Mouse (Mus musculus) duodenum, adult 2 months (tissue): Measurements from ENCODE around the gene Olfr347. TPM values are rescaled to one million over a fixed set of nuclear protein-coding genes. Genes with fewer than 3 reads are reported as not detected.

Source experiments
- polyA plus RNA-seq: library from polyadenylated mRNA; depleted of rRNA; stranded (reverse); fragments of >200 nt; gene quantifications from 2 replicates; pipeline ENCODE4 v1.2.3, GENCODE M21; 2012; ENCODE audit warnings: low replicate concordance; rRNA removed

The Olfr347 gene
- not detected in 2 replicates for polyA plus RNA-seq

DNA sequence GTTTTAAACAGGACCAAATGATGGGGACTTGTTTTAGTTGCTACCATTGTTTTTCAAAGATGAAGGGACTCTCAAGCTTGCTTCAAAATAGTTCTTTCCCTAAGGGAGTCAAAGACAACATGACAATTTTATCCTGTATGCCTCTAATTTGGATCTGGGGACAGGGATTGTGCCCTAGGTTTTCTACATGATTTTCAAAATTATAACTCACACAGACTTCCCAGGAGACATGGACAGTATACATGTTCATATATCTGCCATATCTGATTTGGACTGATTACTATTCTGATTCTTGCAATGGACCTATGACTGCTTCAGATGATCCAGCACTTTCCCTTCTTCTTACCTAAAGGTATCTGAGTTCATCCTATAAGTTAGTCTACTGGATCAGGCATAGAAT, at the start of gene Olfr347:
TSS of gene Olfr347 (plus strand) at position 301 of the 400 bp plus-strand sequence.

DNA sequence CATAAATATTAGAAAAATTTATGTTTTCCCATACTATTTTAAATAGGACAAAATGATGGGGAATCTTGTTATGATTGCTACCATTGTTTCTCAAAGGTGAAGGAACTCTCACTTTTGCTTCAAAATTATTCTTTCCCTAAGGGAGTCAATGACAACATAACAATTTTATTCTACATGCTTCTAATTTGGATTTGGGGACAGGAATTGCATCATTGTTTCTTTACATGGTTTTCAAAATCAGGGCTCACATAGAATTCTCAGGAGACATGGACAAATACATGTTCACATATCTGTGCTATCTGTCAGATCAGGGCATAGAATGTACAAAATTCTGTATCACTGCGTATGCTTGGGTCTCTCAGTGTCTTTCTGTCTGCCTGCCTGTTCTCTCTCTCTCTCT, 46.2 kb upstream of the Olfr347 start, which contains the start of gene Olfr346:
TSS of gene Olfr346 (plus strand) at position 301 of the 400 bp plus-strand sequence.

DNA sequence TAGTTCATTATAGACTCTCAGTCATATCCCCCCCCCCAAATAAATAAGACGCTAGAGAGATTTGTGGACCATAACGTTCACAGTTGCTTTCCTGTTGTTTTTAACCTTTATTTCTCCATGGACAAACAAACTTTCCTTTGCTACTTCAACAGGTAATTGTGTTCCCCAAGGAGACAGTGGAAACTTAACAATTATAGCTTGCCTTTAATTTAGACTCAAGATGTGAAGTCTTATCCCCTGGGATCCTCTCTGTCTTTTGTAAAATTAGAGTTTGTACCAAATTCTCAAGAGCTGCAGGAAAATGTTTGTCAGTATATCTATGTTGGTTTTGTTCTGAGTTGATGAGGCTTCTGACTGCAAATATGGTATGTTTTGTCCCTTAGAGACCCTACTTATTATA, 52.3 kb downstream of the Olfr347 start, which contains the start of gene Olfr348:
TSS of gene Olfr348 (plus strand) at position 301 of the 400 bp plus-strand sequence.

Other genes starting within 250 kb of the Olfr347 start
- gene Olfr341, start 249.4 kb upstream of the Olfr347 start, polyA plus RNA-seq = not detected in 2 replicates
- not detected in 2 replicates for gene Olfr342, start 206.9 kb upstream of the Olfr347 start, polyA plus RNA-seq
- not detected in 2 replicates for gene Olfr344, start 165.2 kb upstream of the Olfr347 start, polyA plus RNA-seq
- gene Olfr345, start 91.9 kb upstream of the Olfr347 start, polyA plus RNA-seq = not detected in 2 replicates
- not detected in 2 replicates for gene Olfr346, start 46.1 kb upstream of the Olfr347 start, polyA plus RNA-seq
- not detected in 2 replicates for gene Olfr348, start 52.4 kb downstream of the Olfr347 start, polyA plus RNA-seq
- gene Olfr50, start 58.6 kb downstream of the Olfr347 start, polyA plus RNA-seq = not detected in 2 replicates
- not detected in 2 replicates for gene Olfr3, start 85.1 kb downstream of the Olfr347 start, polyA plus RNA-seq
- not detected in 2 replicates for gene Olfr350, start 114.4 kb downstream of the Olfr347 start, polyA plus RNA-seq
- not detected in 2 replicates for gene Olfr351, start 130.8 kb downstream of the Olfr347 start, polyA plus RNA-seq
- gene Olfr352, start 136.6 kb downstream of the Olfr347 start, polyA plus RNA-seq = not detected in 2 replicates
- gene Olfr353, start 161.0 kb downstream of the Olfr347 start, polyA plus RNA-seq = not detected in 2 replicates
- not detected in 2 replicates for gene Olfr354, start 173.8 kb downstream of the Olfr347 start, polyA plus RNA-seq
- not detected in 2 replicates for gene Olfr355, start 197.0 kb downstream of the Olfr347 start, polyA plus RNA-seq
- not detected in 2 replicates for gene Olfr356, start 205.2 kb downstream of the Olfr347 start, polyA plus RNA-seq